Mouse (Mus musculus) hindbrain, embryonic 16.5 days (tissue): ENCODE results near the gene Rarb. TPM values are rescaled to one million over a fixed set of nuclear protein-coding genes. Genes with fewer than 3 reads are reported as not detected.

ENCODE experiments used
- ATAC-seq: fragments of 200-750 bp; cut with Nextera tagmentation; 2 replicates; pipeline ENCODE4 v1.8.0; 2017; ENCODE audit warnings: moderate TSS enrichment, moderate library complexity
- H3K27ac ChIP-seq: fragments of 300-500 bp; sonication (generic); 2 replicates; pipeline ENCODE4 v1.5.1; 2014; ENCODE audit warnings: low read depth, mild to moderate bottlenecking, control low read depth, low read length, moderate library complexity
- H3K27me3 ChIP-seq: fragments of 300-500 bp; sonication (generic); replicated peaks from 2 replicates; pipeline ENCODE4 v1.6.1; 2014; ENCODE audit warnings: low read length; ENCODE audit not compliant: control insufficient read depth, insufficient read depth
- H3K36me3 ChIP-seq: fragments of 300-500 bp; sonication (generic); 2 replicates; pipeline ENCODE4 v1.6.1; 2014; ENCODE audit warnings: mild to moderate bottlenecking, low read length, moderate library complexity, mixed read lengths; ENCODE audit not compliant: control insufficient read depth, insufficient read depth
- H3K4me1 ChIP-seq: fragments of 300-500 bp; sonication (generic); 2 replicates; pipeline ENCODE4 v1.6.1; 2014; ENCODE audit warnings: low read depth, low read length; ENCODE audit not compliant: control insufficient read depth, insufficient read depth
- H3K4me2 ChIP-seq: fragments of 300-500 bp; sonication (generic); 2 replicates; pipeline ENCODE4 v1.6.1; 2014; ENCODE audit warnings: mild to moderate bottlenecking, low read length, control low read depth, moderate library complexity
- H3K4me3 ChIP-seq: fragments of 300-500 bp; sonication (generic); 2 replicates; pipeline ENCODE4 v1.5.1; 2014; ENCODE audit warnings: mild to moderate bottlenecking, low read length, control low read depth, moderate library complexity
- H3K9ac ChIP-seq: fragments of 300-500 bp; sonication (generic); 2 replicates; pipeline ENCODE4 v1.6.1; 2014; ENCODE audit warnings: low read depth, mild to moderate bottlenecking, control low read depth, low read length, moderate library complexity
- H3K9me3 ChIP-seq: fragments of 300-500 bp; sonication (generic); 2 replicates; pipeline ENCODE4 v1.6.1; 2014; ENCODE audit warnings: mild to moderate bottlenecking, low read length, moderate library complexity; ENCODE audit not compliant: control insufficient read depth
- WGBS: fragments of 180-500 bp; shearing (Covaris S2); extraction: QIAGEN DNeasy Blood & Tissue Kit; methylation state at CpG from one replicate; pipeline ENCODE4 v1.1.7; 2014; 5-methylcytosine and 5-hydroxymethylcytosine counted together
- polyA plus RNA-seq: library from polyadenylated mRNA; unstranded; fragments of >200 nt; fragmentation: Nextera tagmentation; extraction: Ambion mirVana; gene quantifications from 2 replicates; pipeline ENCODE4 v1.2.1, GENCODE M21; 2015

Rarb gene
- polyA plus RNA-seq, 1 experiment from 2014 or later, result 13.4 TPM

- no peak overlapping the region for H3K4me3 ChIP-seq
- H3K4me2 ChIP-seq, result no peak overlapping the region
- ATAC-seq, result peak; percentile 79
- no peak overlapping the region for H3K9ac ChIP-seq
- WGBS, result 34% methylated on average over 8 of the region's 8 CpGs
- no peaks in the 10 kb centered on the region; the same call in 1 of the 2 replicates for H3K4me1 ChIP-seq
- no peak overlapping the region for H3K27ac ChIP-seq
- H3K27me3 ChIP-seq, result no peaks in the 10 kb centered on the region
- H3K9me3 ChIP-seq, result no peaks in the 10 kb centered on the region
- H3K36me3 ChIP-seq, result no peaks in the 10 kb centered on the region
These were observed 335.1 kb downstream of the Rarb start for GRCm38 (mm10) chr14:16483656-16484380.

- WGBS, result 59% methylated on average over 6 of the region's 6 CpGs
- no peak overlapping the region for H3K4me3 ChIP-seq
- ATAC-seq, result no peak
- H3K27ac ChIP-seq, result no peak overlapping the region
- H3K4me1 ChIP-seq, result no peaks in the 10 kb centered on the region; the same call in 1 of the 2 replicates
- no peak overlapping the region for H3K9ac ChIP-seq
- no peaks in the 10 kb centered on the region for H3K36me3 ChIP-seq
- no peak overlapping the region for H3K4me2 ChIP-seq
- no peaks in the 10 kb centered on the region for H3K9me3 ChIP-seq
- no peaks in the 10 kb centered on the region for H3K27me3 ChIP-seq
These were observed 338.3 kb downstream of the Rarb start for GRCm38 (mm10) chr14:16480621-16481020.

DNA sequence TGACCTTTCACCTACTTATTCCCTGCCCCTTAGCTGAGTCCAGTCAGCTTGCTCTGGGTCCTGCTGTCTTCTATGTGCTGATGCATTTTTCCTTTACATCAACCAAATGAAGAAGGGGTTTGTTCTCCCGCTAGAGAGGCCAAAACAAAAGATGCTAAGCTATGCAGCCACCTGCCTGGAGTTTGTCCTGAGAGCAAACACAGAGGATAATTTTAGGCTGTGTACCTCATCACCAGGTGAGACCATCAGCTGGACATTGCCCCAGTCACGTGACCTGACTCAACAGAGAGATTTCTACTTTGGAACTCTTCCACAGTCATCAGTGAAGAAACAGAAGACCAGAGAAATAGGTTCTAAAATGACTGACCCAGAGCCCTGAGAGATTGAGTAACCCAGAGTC is 339.4 kb downstream of the Rarb start:
- Histone ChIP-seq H3K27ac (no peak overlapping the region), H3K36me3 (no peaks in the 10 kb centered on the region), H3K9ac (no peak overlapping the region), H3K27me3 (no peaks in the 10 kb centered on the region), H3K9me3 (no peaks in the 10 kb centered on the region), H3K4me1 (no peaks in the 10 kb centered on the region; the same call in 1 of the 2 replicates), H3K4me3 (no peak overlapping the region), H3K4me2 (no peak overlapping the region)
- no peak for ATAC-seq
- 69% methylated on average over 2 of the region's 2 CpGs for WGBS

DNA sequence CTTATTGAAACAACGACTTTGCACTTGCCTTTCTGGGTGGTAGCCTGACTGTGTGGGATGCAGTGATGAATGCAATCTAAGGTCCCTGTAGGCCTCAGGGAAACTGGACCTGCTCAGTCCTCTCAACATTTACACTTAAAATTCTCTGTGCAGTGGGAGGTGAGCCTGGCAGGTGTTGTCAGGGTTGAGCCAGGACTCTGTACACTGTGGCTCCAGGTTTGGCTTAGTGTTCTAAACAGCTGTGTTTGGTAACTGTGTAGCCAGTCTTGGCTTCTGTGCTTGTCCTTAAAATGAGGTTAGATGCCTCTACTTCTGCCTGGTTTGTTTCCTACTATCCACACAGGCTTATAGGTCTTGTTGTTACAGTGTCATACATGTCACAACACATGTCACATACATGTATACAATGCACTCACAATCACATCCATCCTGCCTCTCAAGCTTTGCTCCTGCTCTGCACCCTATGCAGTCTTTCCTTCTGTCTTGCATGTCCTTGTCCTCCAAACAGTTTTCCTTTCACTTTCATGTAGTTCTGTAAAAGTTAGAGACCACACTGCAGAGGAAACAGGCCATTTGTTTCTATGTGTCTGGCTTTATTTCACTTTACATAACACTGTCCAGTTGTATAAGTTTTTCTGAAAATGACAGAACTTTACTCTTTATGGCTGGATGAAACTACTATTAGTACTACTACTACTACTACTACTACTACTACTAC is 340.2 kb downstream of the Rarb start:
- Histone ChIP-seq H3K36me3 (no peaks in the 10 kb centered on the region), H3K9ac (no peak overlapping the region), H3K4me1 (no peaks in the 10 kb centered on the region; the same call in 1 of the 2 replicates), H3K4me2 (no peak overlapping the region), H3K4me3 (no peak overlapping the region), H3K27me3 (no peaks in the 10 kb centered on the region), H3K9me3 (no peaks in the 10 kb centered on the region), H3K27ac (no peak overlapping the region)
- 94% methylated on average over 1 of the region's 1 CpGs for WGBS
- no peak for ATAC-seq

DNA sequence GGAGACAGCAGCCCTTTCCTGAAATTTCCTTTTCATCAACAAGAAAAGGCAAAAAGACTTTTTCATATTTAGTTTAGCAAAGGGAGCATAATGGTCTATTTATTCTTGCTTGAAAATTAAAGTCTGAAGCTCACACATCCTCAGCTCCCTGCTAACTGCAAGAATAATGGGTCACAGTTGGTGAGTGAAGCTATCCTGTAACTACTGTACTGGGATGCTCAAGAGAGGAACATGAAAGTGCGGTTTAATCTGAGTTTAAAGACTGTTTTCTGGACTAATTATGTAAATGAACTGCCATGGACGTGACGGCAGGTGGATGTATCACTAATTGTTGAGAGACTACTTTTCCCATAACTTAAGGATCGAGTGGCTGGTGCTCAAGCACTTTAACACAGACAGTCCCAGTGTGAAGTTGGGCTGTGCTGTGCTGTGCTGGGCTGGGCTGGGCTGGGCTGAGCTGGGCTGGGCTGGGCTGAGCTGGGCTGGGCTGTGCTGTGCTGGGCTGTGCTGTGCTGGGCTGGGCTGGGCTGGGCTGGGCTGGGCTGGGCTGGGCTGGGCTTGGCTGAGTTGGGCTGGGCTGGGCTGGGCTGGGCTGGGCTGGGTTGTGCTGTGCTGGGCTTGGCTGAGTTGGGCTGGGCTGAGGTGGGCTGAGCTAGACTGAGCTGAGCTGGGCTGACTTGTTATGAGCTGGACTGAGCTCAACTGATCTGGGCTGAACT is 370.5 kb downstream of the Rarb start:
- Histone ChIP-seq H3K27me3 (no peaks in the 10 kb centered on the region), H3K4me1 (no peaks in the 10 kb centered on the region), H3K9ac (no peak overlapping the region), H3K9me3 (no peaks in the 10 kb centered on the region), H3K27ac (no peak overlapping the region), H3K4me3 (no peak overlapping the region), H3K36me3 (no peaks in the 10 kb centered on the region), H3K4me2 (no peak overlapping the region)
- WGBS, result 40% methylated on average over 4 of the region's 4 CpGs
- ATAC-seq, result peak; percentile 65

DNA sequence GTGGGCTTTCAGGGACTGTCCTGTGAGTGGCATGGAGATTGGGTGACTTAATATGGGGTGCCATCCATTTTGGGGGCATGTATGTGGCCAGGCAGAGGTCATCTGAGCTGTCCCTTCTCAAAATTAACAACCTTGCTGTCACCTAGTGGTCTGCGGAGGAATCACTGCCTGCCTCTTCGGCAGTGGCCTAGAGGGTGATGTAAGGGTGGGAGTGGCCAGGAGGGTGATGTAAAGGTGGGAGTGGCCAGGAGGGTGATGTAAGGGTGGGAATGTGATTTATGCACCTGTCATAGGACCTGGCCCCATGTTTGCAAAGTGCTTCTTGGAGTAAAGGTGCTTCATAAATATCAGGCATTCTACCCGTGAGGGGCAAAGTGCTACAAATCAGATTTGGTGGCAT is 371.4 kb downstream of the Rarb start:
- no peak overlapping the region for H3K4me3 ChIP-seq
- H3K4me1 ChIP-seq, result no peaks in the 10 kb centered on the region
- no peaks in the 10 kb centered on the region for H3K27me3 ChIP-seq
- H3K9ac ChIP-seq, result no peak overlapping the region
- H3K27ac ChIP-seq, result no peak overlapping the region
- 46% methylated on average over 3 of the region's 3 CpGs for WGBS
- H3K4me2 ChIP-seq, result no peak overlapping the region
- peak; percentile 28; the same call in 1 of the 2 replicates for ATAC-seq
- no peaks in the 10 kb centered on the region for H3K9me3 ChIP-seq
- H3K36me3 ChIP-seq, result no peaks in the 10 kb centered on the region

GRCm38 (mm10) chr14:16444859-16445258 is 374.1 kb downstream of the Rarb start:
- 84% methylated on average over 4 of the region's 4 CpGs for WGBS
- Histone ChIP-seq H3K27ac (no peak overlapping the region), H3K36me3 (no peaks in the 10 kb centered on the region), H3K4me3 (no peak overlapping the region), H3K9ac (no peak overlapping the region), H3K4me2 (no peak overlapping the region), H3K27me3 (no peaks in the 10 kb centered on the region), H3K4me1 (no peaks in the 10 kb centered on the region), H3K9me3 (no peaks in the 10 kb centered on the region)
- ATAC-seq, result no peak

DNA sequence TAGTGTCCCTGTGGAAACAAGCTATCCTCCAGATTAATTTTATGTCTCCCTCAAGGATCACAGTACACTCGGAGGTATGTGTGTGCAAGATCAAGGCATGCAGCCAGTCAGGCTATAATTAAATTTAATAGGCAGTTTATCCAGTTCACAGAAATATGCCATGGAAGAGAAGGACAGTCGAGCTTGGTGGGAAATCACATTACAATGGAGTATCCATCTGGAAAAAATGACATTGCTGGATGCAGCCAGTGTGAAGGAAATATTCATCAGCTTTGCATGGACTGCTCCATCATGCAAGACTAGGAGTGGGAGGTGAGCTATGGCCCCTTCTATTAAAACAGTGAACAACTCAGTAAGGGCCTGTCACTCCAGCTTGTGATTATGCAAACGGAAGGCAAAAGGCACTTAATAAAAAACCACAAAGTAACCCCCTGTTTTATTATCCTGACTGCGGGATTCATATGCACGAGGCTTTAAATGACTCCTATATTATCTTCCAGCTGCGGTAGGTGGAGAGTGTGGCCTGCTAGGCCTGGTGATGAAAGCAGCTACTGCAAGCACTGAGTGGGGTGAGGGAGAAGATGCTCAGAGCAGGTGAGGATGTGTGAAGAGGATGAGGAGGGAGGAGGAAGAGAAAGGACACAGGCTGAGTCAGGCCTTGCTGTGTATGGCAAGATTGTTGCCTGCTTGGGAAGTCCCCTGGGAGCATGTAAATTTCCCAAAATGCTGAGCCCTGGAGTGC is 379.4 kb downstream of the Rarb start:
- no peaks in the 10 kb centered on the region for H3K9me3 ChIP-seq
- WGBS, result 57% methylated on average over 6 of the region's 6 CpGs
- H3K27ac ChIP-seq, result no peak overlapping the region
- no peak for ATAC-seq
- H3K4me3 ChIP-seq, result no peak overlapping the region
- no peak overlapping the region for H3K9ac ChIP-seq
- no peaks in the 10 kb centered on the region for H3K36me3 ChIP-seq
- H3K4me2 ChIP-seq, result no peak overlapping the region
- no peaks in the 10 kb centered on the region for H3K4me1 ChIP-seq
- no peaks in the 10 kb centered on the region for H3K27me3 ChIP-seq
